Mouse (Mus musculus) left cerebral cortex, adult 2 months (tissue): Measurements from ENCODE around the gene Ect2. TPM values are rescaled to one million over a fixed set of nuclear protein-coding genes. Genes with fewer than 3 reads are reported as not detected.
A peak's percentile ranks its signal among the peaks of the same experiment; 100 is the strongest.

Source experiments
- DNase-seq, 2 experiments: peaks; one replicate each; pipeline ENCODE4 v3.0.0; 2021 to 2022; ENCODE audit warnings: low spot score in 2 of 2, mixed read lengths in 1 of 2; ENCODE audit errors: extremely low spot score in 1 of 2
- H3K27ac ChIP-seq: fragments of 200-600 bp; 2 replicates; pipeline ENCODE4 v1.8.1; 2022
- H3K4me3 ChIP-seq: fragments of 200-600 bp; 2 replicates; pipeline ENCODE4 v1.8.1; 2022
- CTCF ChIP-seq: fragments of 200-600 bp; IDR thresholded peaks from 2 replicates; pipeline ENCODE4 v1.8.1; 2022; ENCODE audit warnings: antibody characterized with exemption, mild to moderate bottlenecking, moderate library complexity
- intact Hi-C: fragments of 180-260 bp; cut with DNase I; formaldehyde crosslinking; loops from one replicate; pipeline ENCODE4 v1.15.1; 2025
- total RNA-seq, 2 experiments: library from RNA; stranded (reverse); gene quantifications; 2 replicates each; pipeline ENCODE4 v1.2.3; 2021

Gene Ect2
- total RNA-seq, 2 experiments from 2014 or later = 0.79 to 1.4 TPM

GRCm38 (mm10) chr3:27188386-27188785, 34.7 kb upstream of the Ect2 start:
- TF ChIP-seq CTCF = no peak
- intact Hi-C loops = no loop called here
- no peak for DNase-seq
- H3K27ac ChIP-seq = no peak overlapping the region; the same call in 1 of the 2 replicates
- no peak overlapping the region for H3K4me3 ChIP-seq

GRCm38 (mm10) chr3:27183601-27184175, 30.0 kb upstream of the Ect2 start:
- TF ChIP-seq CTCF = no peak
- H3K27ac ChIP-seq = peak overlapping the region; percentile 92
- H3K4me3 ChIP-seq = peak overlapping the region; percentile 92
- DNase-seq = peak; percentile 40 to 47
- intact Hi-C loops = no loop called here

GRCm38 (mm10) chr3:27182733-27183600, 29.3 kb upstream of the Ect2 start, which contains the start of gene Nceh1:
Gene Nceh1 (plus strand): TSS chr3:27182965.
- intact Hi-C loops = loop anchor here (1.0 kb wide), 1 partner anchor 54 kb away; no protein-coding TSS in a partner anchor
- peak; percentile 94 to 96 for DNase-seq
- peak within 1 kb of the TSS; percentile 92 for H3K27ac ChIP-seq
- peak; percentile 99 for TF ChIP-seq CTCF
- H3K4me3 ChIP-seq = peak within 1 kb of the TSS; percentile 92

- H3K4me3 ChIP-seq = no peak overlapping the region
- intact Hi-C loops = no loop called here
- no peak for TF ChIP-seq CTCF
- no peak for DNase-seq
- H3K27ac ChIP-seq = no peak overlapping the region
Observed at GRCm38 (mm10) chr3:27179711-27180110, 26.0 kb upstream of the Ect2 start.

- intact Hi-C loops = no loop called here
- no peak overlapping the region for H3K4me3 ChIP-seq
- no peak overlapping the region for H3K27ac ChIP-seq
- no peak for TF ChIP-seq CTCF
- no peak for DNase-seq
Observed at GRCm38 (mm10) chr3:27170257-27170656, 16.6 kb upstream of the Ect2 start.

GRCm38 (mm10) chr3:27165481-27166065, 11.9 kb upstream of the Ect2 start:
- no peak for DNase-seq
- no peak overlapping the region for H3K27ac ChIP-seq
- H3K4me3 ChIP-seq = no peak overlapping the region
- intact Hi-C loops = no loop called here
- TF ChIP-seq CTCF = no peak

GRCm38 (mm10) chr3:27162410-27162804, 8.7 kb upstream of the Ect2 start:
- no peak overlapping the region for H3K27ac ChIP-seq
- intact Hi-C loops = no loop called here
- H3K4me3 ChIP-seq = no peak overlapping the region
- no peak for TF ChIP-seq CTCF
- DNase-seq = no peak

- no peak for TF ChIP-seq CTCF
- intact Hi-C loops = no loop called here
- no peak for DNase-seq
- H3K27ac ChIP-seq = no peak overlapping the region
- no peak overlapping the region for H3K4me3 ChIP-seq
Observed at GRCm38 (mm10) chr3:27161645-27162409, 8.1 kb upstream of the Ect2 start.

- intact Hi-C loops = no loop called here
- no peak for DNase-seq
- no peak overlapping the region for H3K27ac ChIP-seq
- TF ChIP-seq CTCF = no peak
- no peak overlapping the region for H3K4me3 ChIP-seq
Observed at GRCm38 (mm10) chr3:27158910-27159309, 5.2 kb upstream of the Ect2 start.

GRCm38 (mm10) chr3:27156594-27156949, 2.9 kb upstream of the Ect2 start:
- no peak for DNase-seq
- H3K4me3 ChIP-seq = no peak overlapping the region
- H3K27ac ChIP-seq = no peak overlapping the region
- no peak for TF ChIP-seq CTCF
- intact Hi-C loops = no loop called here

- H3K4me3 ChIP-seq = no peak overlapping the region
- intact Hi-C loops = no loop called here
- TF ChIP-seq CTCF = no peak
- no peak overlapping the region for H3K27ac ChIP-seq
- DNase-seq = no peak
Observed at GRCm38 (mm10) chr3:27155856-27156593, 2.3 kb upstream of the Ect2 start.
